Mouse (Mus musculus): ENCODE data around the gene Cadm2. TPM values are rescaled to one million over a fixed set of nuclear protein-coding genes. Genes with fewer than 3 reads are reported as not detected.

Cadm2 gene
- polyA plus RNA-seq, 1 experiment from 2014 or later: 13.4 TPM

DNA sequence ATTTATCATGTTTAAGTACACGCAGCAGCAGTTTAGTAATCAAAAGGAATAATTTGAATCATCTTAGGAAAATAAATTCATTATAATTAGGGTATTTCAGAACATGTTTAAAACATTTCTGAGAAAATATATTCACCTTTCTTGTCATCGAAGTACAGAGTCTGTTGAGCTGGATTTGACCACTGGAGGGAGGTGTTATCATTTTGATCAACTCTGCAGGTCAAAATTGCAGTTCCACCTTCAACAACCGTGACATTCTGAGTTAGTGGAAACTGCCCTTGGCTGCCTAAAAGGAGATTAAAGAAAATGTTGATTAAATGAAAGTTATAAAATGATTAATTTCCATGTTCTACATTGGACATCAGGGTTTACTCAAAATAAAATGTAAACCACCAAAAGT lies 738.1 kb downstream of the Cadm2 start:
- WGBS: 61% methylated on average over 3 of the region's 3 CpGs
- no peak for ATAC-seq

DNA sequence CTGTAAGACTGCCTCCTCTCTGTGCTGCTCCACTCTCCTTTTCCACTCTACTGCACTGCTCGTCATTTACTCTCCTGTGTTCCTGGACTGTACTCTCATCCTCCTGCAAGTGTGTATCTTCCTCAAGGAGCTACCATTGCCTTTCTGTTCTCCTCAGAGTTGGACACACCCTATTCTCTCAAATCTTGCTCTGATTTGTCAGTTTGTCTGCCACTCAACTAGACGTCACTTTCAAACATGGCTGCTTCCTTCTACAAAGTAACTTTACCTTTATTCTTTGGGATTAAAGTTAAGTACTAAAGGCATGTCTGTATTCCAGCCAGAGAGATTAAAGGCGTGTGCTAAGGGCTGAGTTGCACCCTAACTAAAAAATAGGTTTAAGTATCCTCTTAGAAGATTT lies 749.5 kb downstream of the Cadm2 start:
- ATAC-seq: no peak
- Histone ChIP-seq H3K27me3 (replicated peaks; ENCODE audit: control insufficient read depth, insufficient read depth, low read length) (no peaks in the 10 kb centered on the region), H3K9ac (ENCODE audit: low read length) (no peak overlapping the region), H3K36me3 (ENCODE audit: control insufficient read depth, insufficient read depth, low read length) (no peaks in the 10 kb centered on the region), H3K4me3 (ENCODE audit: low read depth, low read length) (no peak overlapping the region), H3K27ac (ENCODE audit: low read depth, low read length) (no peak overlapping the region), H3K9me3 (replicated peaks; ENCODE audit: control insufficient read depth, low read length) (no peaks in the 10 kb centered on the region), H3K4me2 (ENCODE audit: low read length) (no peak overlapping the region), H3K4me1 (ENCODE audit: control insufficient read depth, insufficient read depth, low read length) (no peaks in the 10 kb centered on the region)
- WGBS: 85% methylated on average over 3 of the region's 3 CpGs
- DNase-seq (ENCODE audit: low spot score): no peak

More for the DNA sequence above, 738.1 kb downstream of the Cadm2 start:
- no peak overlapping the region for H3K4me2 ChIP-seq (ENCODE audit: low read length)
- no peaks in the 10 kb centered on the region for H3K27me3 ChIP-seq (replicated peaks; ENCODE audit: control insufficient read depth, insufficient read depth, low read length)
- DNase-seq (ENCODE audit: low spot score): peak; percentile 32
- H3K4me1 ChIP-seq (ENCODE audit: control insufficient read depth, insufficient read depth, low read length): no peaks in the 10 kb centered on the region
- no peaks in the 10 kb centered on the region for H3K9me3 ChIP-seq (replicated peaks; ENCODE audit: control insufficient read depth, low read length)
- H3K36me3 ChIP-seq (ENCODE audit: control insufficient read depth, insufficient read depth, low read length): no peaks in the 10 kb centered on the region
- no peak overlapping the region for H3K4me3 ChIP-seq (ENCODE audit: low read depth, low read length)
- H3K9ac ChIP-seq (ENCODE audit: low read length): no peak overlapping the region
- no peak overlapping the region for H3K27ac ChIP-seq (ENCODE audit: low read depth, low read length)

DNA sequence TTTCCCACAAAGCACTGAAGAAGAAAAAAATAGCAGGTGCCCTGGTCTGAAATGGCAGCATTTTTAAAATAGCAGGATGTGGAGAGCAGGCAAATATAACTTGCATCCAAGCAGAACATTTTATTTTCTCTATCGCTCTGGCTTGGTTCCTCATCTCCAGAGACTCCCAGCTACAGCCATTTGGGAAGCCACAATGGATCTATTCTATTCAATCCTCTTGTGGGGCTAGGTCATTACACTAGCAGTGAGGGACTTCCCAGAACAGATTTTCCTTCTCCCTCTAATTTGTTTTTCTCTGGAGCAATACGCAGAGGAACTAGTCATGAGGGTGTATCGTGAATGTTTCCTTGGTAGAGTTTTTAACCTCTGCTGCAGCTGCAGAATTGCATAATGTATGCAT lies 769.7 kb downstream of the Cadm2 start:
- no peak for DNase-seq (ENCODE audit: low spot score)
- H3K27me3 ChIP-seq (replicated peaks; ENCODE audit: control insufficient read depth, insufficient read depth, low read length): no peaks in the 10 kb centered on the region
- H3K4me2 ChIP-seq (ENCODE audit: low read length): no peak overlapping the region

DNA sequence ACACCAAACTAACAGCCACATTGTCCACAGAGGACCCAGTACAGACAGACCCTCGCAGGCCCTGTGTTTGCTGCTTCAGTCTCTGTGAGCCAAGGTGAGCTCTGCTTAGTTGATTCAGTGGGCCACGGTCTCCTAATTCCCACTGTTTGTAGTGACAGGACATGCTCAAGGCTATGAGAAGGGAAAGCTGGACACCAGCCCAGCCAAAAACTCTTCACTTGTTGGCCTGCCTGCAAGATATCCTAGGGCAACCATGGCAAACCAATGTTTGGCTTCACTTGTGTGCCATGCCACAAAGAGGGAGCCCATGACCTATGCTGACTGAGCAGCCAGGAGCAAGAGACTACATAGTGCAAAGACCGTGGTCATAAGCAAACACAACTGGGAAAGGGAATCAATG lies 795.8 kb downstream of the Cadm2 start:
- Histone ChIP-seq H3K9me3 (replicated peaks; ENCODE audit: control insufficient read depth, low read length) (no peaks in the 10 kb centered on the region), H3K4me3 (ENCODE audit: low read depth, low read length) (no peak overlapping the region), H3K9ac (ENCODE audit: low read length) (no peak overlapping the region), H3K36me3 (ENCODE audit: control insufficient read depth, insufficient read depth, low read length) (no peaks in the 10 kb centered on the region), H3K27me3 (replicated peaks; ENCODE audit: control insufficient read depth, insufficient read depth, low read length) (no peaks in the 10 kb centered on the region), H3K4me2 (ENCODE audit: low read length) (no peak overlapping the region), H3K4me1 (ENCODE audit: control insufficient read depth, insufficient read depth, low read length) (no peaks in the 10 kb centered on the region), H3K27ac (ENCODE audit: low read depth, low read length) (no peak overlapping the region)
- ATAC-seq (no peak), DNase-seq (ENCODE audit: low spot score) (no peak)
- 80% methylated on average over 3 of the region's 3 CpGs for WGBS

More for the DNA sequence above, 769.7 kb downstream of the Cadm2 start:
- no peak overlapping the region for H3K27ac ChIP-seq (ENCODE audit: low read depth, low read length)
- H3K4me3 ChIP-seq (ENCODE audit: low read depth, low read length): no peak overlapping the region
- 67% methylated on average over 3 of the region's 3 CpGs for WGBS
- H3K9me3 ChIP-seq (replicated peaks; ENCODE audit: control insufficient read depth, low read length): no peaks in the 10 kb centered on the region
- no peak overlapping the region for H3K9ac ChIP-seq (ENCODE audit: low read length)
- no peaks in the 10 kb centered on the region for H3K36me3 ChIP-seq (ENCODE audit: control insufficient read depth, insufficient read depth, low read length)
- no peak for ATAC-seq
- H3K4me1 ChIP-seq (ENCODE audit: control insufficient read depth, insufficient read depth, low read length): no peaks in the 10 kb centered on the region; the same call in 1 of the 2 replicates

DNA sequence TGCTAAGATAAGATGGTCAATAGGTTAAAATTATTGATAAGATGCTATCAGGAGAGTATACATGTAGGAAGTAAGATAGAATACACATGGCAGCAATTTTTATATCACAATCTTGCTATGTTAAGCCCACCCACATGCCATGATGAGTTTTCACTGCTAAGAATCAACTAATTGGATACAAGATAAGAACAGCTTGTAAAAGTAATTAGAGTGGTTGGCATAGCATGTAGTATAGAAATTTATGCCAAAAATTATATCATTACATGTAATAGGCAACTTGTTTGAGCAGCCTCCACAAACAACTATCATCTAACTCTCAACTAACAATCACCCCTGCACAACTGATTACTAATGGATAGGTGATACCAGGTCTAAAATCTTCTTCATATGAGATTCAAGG lies 809.2 kb downstream of the Cadm2 start:
- no peaks in the 10 kb centered on the region for H3K4me1 ChIP-seq (ENCODE audit: control insufficient read depth, insufficient read depth, low read length)
- ATAC-seq: no peak
- peak; percentile 63 for DNase-seq (ENCODE audit: low spot score)
- H3K9me3 ChIP-seq (replicated peaks; ENCODE audit: control insufficient read depth, low read length): no peaks in the 10 kb centered on the region
- H3K27ac ChIP-seq (ENCODE audit: low read depth, low read length): no peak overlapping the region
- no peak overlapping the region for H3K4me3 ChIP-seq (ENCODE audit: low read depth, low read length)
- H3K4me2 ChIP-seq (ENCODE audit: low read length): no peak overlapping the region
- H3K36me3 ChIP-seq (ENCODE audit: control insufficient read depth, insufficient read depth, low read length): no peaks in the 10 kb centered on the region
- no peaks in the 10 kb centered on the region for H3K27me3 ChIP-seq (replicated peaks; ENCODE audit: control insufficient read depth, insufficient read depth, low read length)
- H3K9ac ChIP-seq (ENCODE audit: low read length): no peak overlapping the region

DNA sequence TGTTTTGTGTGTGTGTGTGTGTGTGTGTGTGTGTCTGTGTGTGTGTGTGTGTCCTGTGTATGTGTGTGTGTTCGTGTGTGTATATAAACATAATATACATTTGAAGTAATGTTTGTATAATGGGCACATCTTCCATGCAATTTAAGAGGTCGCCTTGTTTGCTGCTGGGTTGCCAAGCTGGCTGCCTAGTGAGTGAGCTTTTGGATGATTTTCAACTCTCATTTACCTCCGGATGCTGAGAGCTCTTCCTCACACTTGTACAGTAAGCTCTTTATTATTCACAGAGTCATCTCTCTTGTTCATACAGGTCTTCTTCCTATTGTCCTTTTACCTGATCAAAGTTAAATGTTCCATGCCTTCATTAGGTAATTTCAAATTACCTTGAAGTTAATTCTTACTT lies 822.5 kb downstream of the Cadm2 start:
- no peaks in the 10 kb centered on the region for H3K27me3 ChIP-seq (replicated peaks; ENCODE audit: control insufficient read depth, insufficient read depth, low read length)
- no peak overlapping the region for H3K4me2 ChIP-seq (ENCODE audit: low read length)
- 51% methylated on average over 3 of the region's 3 CpGs for WGBS
- H3K4me3 ChIP-seq (ENCODE audit: low read depth, low read length): no peak overlapping the region
- peak; percentile 16 for DNase-seq (ENCODE audit: low spot score)
- no peaks in the 10 kb centered on the region for H3K9me3 ChIP-seq (replicated peaks; ENCODE audit: control insufficient read depth, low read length)
- no peaks in the 10 kb centered on the region for H3K36me3 ChIP-seq (ENCODE audit: control insufficient read depth, insufficient read depth, low read length)
- no peak overlapping the region for H3K9ac ChIP-seq (ENCODE audit: low read length)
- no peaks in the 10 kb centered on the region for H3K4me1 ChIP-seq (ENCODE audit: control insufficient read depth, insufficient read depth, low read length)
- no peak overlapping the region for H3K27ac ChIP-seq (ENCODE audit: low read depth, low read length)
- no peak for ATAC-seq

DNA sequence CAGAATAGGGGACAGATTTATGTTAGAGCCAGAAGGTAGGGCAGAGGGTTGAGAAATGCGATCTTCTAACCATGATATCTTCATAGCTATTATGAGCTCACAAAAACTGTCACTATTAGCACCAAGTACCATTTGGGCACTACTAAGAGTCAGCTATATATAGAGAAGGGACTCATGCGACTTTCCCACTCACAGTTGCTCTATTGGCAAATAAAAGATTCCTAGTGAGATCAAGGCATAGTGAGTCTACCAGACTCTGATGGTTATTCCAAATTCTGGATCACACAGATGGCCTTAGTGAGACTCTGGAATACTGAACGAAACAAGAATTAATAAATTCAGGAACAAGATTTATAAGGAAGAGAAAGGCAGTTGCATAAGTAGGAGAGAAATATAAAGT lies 827.6 kb downstream of the Cadm2 start:
- Histone ChIP-seq H3K27me3 (replicated peaks; ENCODE audit: control insufficient read depth, insufficient read depth, low read length) (no peaks in the 10 kb centered on the region), H3K9me3 (replicated peaks; ENCODE audit: control insufficient read depth, low read length) (no peaks in the 10 kb centered on the region), H3K4me2 (ENCODE audit: low read length) (no peak overlapping the region), H3K4me1 (ENCODE audit: control insufficient read depth, insufficient read depth, low read length) (no peaks in the 10 kb centered on the region), H3K4me3 (ENCODE audit: low read depth, low read length) (no peak overlapping the region), H3K27ac (ENCODE audit: low read depth, low read length) (no peak overlapping the region), H3K9ac (ENCODE audit: low read length) (no peak overlapping the region), H3K36me3 (ENCODE audit: control insufficient read depth, insufficient read depth, low read length) (no peaks in the 10 kb centered on the region)
- DNase-seq (ENCODE audit: low spot score) (no peak), ATAC-seq (no peak)
- 91% methylated on average over 3 of the region's 3 CpGs for WGBS

DNA sequence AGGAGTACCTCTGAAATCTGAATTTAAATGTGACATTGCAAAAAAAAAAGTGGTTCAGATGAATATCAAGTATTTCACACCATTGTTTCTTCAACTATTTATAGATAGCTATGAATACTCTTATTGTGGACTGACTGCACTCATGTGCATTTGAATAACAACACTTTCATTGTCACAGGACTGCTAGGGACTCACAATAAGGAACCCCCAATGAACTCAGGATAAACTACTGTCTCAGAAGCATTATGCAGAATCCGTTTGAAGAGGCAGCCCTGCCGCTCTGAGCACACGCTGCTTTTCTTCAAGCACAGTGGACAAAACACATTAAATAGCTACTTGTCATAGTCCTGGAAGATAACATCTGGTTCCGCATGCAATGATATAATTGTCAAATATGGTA lies 848.8 kb downstream of the Cadm2 start:
- no peak overlapping the region for H3K27ac ChIP-seq (ENCODE audit: low read depth, low read length)
- H3K27me3 ChIP-seq (replicated peaks; ENCODE audit: control insufficient read depth, insufficient read depth, low read length): no peaks in the 10 kb centered on the region
- no peak overlapping the region for H3K4me3 ChIP-seq (ENCODE audit: low read depth, low read length)
- peaks cover 11% of the 10 kb centered on the region for H3K4me1 ChIP-seq (ENCODE audit: control insufficient read depth, insufficient read depth, low read length)
- H3K9ac ChIP-seq (ENCODE audit: low read length): no peak overlapping the region
- H3K36me3 ChIP-seq (ENCODE audit: control insufficient read depth, insufficient read depth, low read length): no peaks in the 10 kb centered on the region
- H3K9me3 ChIP-seq (replicated peaks; ENCODE audit: control insufficient read depth, low read length): no peaks in the 10 kb centered on the region
- ATAC-seq: peak; percentile 27; the same call in 1 of the 2 replicates
- WGBS: 24% methylated on average over 4 of the region's 4 CpGs
- peak; percentile 38 for DNase-seq (ENCODE audit: low spot score)
- H3K4me2 ChIP-seq (ENCODE audit: low read length): no peak overlapping the region

DNA sequence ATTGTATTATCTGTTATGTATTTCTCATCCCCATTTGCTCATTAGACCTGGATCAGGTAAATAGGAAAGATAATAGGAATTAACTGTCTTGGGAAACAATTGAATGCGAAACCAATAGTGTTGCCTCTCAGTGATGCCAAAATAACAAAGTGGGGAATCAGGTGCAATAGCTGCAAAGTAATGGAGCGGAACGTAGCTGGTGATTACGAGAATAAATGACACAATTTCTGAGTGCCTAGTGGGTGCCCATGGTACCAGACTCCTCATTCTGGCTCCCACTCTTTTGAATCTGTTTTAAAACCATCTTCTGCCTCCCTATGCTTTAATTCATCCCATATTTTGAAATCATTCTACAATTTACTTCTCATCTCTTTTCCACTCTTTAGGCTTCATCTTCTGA lies 851.2 kb downstream of the Cadm2 start:
- ATAC-seq (no peak), DNase-seq (ENCODE audit: low spot score) (no peak)
- peaks cover 11% of the 10 kb centered on the region for H3K4me1 ChIP-seq (ENCODE audit: control insufficient read depth, insufficient read depth, low read length)
- H3K9me3 ChIP-seq (replicated peaks; ENCODE audit: control insufficient read depth, low read length): no peaks in the 10 kb centered on the region
- no peak overlapping the region for H3K4me2 ChIP-seq (ENCODE audit: low read length)
- no peak overlapping the region for H3K27ac ChIP-seq (ENCODE audit: low read depth, low read length)
- H3K9ac ChIP-seq (ENCODE audit: low read length): no peak overlapping the region
- no peaks in the 10 kb centered on the region for H3K27me3 ChIP-seq (replicated peaks; ENCODE audit: control insufficient read depth, insufficient read depth, low read length)
- no peak overlapping the region for H3K4me3 ChIP-seq (ENCODE audit: low read depth, low read length)
- H3K36me3 ChIP-seq (ENCODE audit: control insufficient read depth, insufficient read depth, low read length): no peaks in the 10 kb centered on the region
- 63% methylated on average over 4 of the region's 4 CpGs for WGBS
